Mouse (Mus musculus): ENCODE measurements around the gene Cntnap5b. TPM values are rescaled to one million over a fixed set of nuclear protein-coding genes. Genes with fewer than 3 reads are reported as not detected.
"Not testable (repeated sequence)": the region's sequence is repeated elsewhere in the genome, so short reads cannot be mapped to it uniquely, and the experiment has no call there.

The Cntnap5b gene
- polyA plus RNA-seq, 1 experiment from 2014 or later, result not detected

- WGBS, result 74% methylated on average over 2 of the region's 2 CpGs
- no peak for ATAC-seq
- no peaks in the 10 kb centered on the region for H3K4me1 ChIP-seq (replicated peaks; ENCODE audit: control insufficient read depth, insufficient read depth, low read length)
- H3K9ac ChIP-seq (ENCODE audit: low read depth, low read length), result no peak overlapping the region
- no peak for TF ChIP-seq CTCF (IDR thresholded peaks at IDR 0.05; ENCODE audit: low read depth)
- H3K4me3 ChIP-seq (ENCODE audit: low read depth, low read length), result no peak overlapping the region
- no peak overlapping the region for H3K4me2 ChIP-seq (replicated peaks; ENCODE audit: low read depth)
- H3K27ac ChIP-seq (ENCODE audit: low read depth, low read length), result no peak overlapping the region
- H3K9me3 ChIP-seq (ENCODE audit: control insufficient read depth), result no peaks in the 10 kb centered on the region
- no peaks in the 10 kb centered on the region for H3K27me3 ChIP-seq (replicated peaks; ENCODE audit: control insufficient read depth, insufficient read depth, low read length)
- no peaks in the 10 kb centered on the region for H3K36me3 ChIP-seq (ENCODE audit: control insufficient read depth, insufficient read depth)
These were observed 135.2 kb downstream of the Cntnap5b start for GRCm38 (mm10) chr1:99907774-99908173.

GRCm38 (mm10) chr1:99943515-99943914 is 170.9 kb downstream of the Cntnap5b start:
- no peak for ATAC-seq

DNA sequence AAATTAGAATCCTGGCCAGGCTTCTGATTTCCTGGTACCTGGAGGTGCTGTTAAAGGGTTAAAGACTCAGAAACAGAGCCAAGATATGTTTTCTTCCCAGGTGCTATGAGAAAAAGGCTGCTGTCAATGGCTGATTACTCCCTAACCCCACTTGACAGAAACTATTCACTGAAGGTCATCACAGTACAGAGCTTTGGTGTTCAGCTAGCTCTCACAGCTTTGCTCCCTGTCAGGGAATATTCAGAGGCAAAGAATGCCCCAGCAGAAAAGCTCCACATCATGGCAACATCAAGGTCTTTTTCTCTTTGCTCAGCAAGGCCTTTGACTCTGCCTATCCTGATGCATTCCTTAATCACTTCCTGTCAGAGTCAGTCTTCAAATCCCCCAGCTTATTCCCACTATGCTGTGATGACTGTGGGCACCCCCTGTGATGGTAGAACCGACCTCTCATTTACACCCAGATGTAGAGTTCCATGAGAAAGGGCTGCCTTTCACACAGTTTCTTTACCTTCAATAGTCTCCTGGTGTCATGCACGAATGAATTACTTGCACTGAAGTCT is 186.9 kb downstream of the Cntnap5b start:
- no peaks in the 10 kb centered on the region for H3K27me3 ChIP-seq (replicated peaks; ENCODE audit: control insufficient read depth, insufficient read depth, low read length)
- 37% methylated on average over 2 of the region's 2 CpGs for WGBS
- no peaks in the 10 kb centered on the region for H3K36me3 ChIP-seq (ENCODE audit: control insufficient read depth, insufficient read depth)
- no peak overlapping the region for H3K9ac ChIP-seq (ENCODE audit: low read depth, low read length)
- no peak for ATAC-seq
- TF ChIP-seq CTCF (IDR thresholded peaks at IDR 0.05; ENCODE audit: low read depth), result no peak
- H3K9me3 ChIP-seq (ENCODE audit: control insufficient read depth), result no peaks in the 10 kb centered on the region
- H3K27ac ChIP-seq (ENCODE audit: low read depth, low read length), result no peak overlapping the region
- H3K4me3 ChIP-seq (ENCODE audit: low read depth, low read length), result no peak overlapping the region
- no peaks in the 10 kb centered on the region for H3K4me1 ChIP-seq (replicated peaks; ENCODE audit: control insufficient read depth, insufficient read depth, low read length)
- H3K4me2 ChIP-seq (replicated peaks; ENCODE audit: low read depth), result no peak overlapping the region

More at GRCm38 (mm10) chr1:99943515-99943914, 170.9 kb downstream of the Cntnap5b start:
- H3K27me3 ChIP-seq (replicated peaks; ENCODE audit: control insufficient read depth, insufficient read depth, low read length), result no peaks in the 10 kb centered on the region
- H3K9me3 ChIP-seq (ENCODE audit: control insufficient read depth), result no peaks in the 10 kb centered on the region
- H3K9ac ChIP-seq (ENCODE audit: low read depth, low read length), result no peak overlapping the region
- H3K4me1 ChIP-seq (replicated peaks; ENCODE audit: control insufficient read depth, insufficient read depth, low read length), result no peaks in the 10 kb centered on the region
- TF ChIP-seq CTCF (IDR thresholded peaks at IDR 0.05; ENCODE audit: low read depth), result no peak
- no peak overlapping the region for H3K27ac ChIP-seq (ENCODE audit: low read depth, low read length)
- no peak overlapping the region for H3K4me3 ChIP-seq (ENCODE audit: low read depth, low read length)
- H3K4me2 ChIP-seq (replicated peaks; ENCODE audit: low read depth), result no peak overlapping the region
- no peaks in the 10 kb centered on the region for H3K36me3 ChIP-seq (ENCODE audit: control insufficient read depth, insufficient read depth)

DNA sequence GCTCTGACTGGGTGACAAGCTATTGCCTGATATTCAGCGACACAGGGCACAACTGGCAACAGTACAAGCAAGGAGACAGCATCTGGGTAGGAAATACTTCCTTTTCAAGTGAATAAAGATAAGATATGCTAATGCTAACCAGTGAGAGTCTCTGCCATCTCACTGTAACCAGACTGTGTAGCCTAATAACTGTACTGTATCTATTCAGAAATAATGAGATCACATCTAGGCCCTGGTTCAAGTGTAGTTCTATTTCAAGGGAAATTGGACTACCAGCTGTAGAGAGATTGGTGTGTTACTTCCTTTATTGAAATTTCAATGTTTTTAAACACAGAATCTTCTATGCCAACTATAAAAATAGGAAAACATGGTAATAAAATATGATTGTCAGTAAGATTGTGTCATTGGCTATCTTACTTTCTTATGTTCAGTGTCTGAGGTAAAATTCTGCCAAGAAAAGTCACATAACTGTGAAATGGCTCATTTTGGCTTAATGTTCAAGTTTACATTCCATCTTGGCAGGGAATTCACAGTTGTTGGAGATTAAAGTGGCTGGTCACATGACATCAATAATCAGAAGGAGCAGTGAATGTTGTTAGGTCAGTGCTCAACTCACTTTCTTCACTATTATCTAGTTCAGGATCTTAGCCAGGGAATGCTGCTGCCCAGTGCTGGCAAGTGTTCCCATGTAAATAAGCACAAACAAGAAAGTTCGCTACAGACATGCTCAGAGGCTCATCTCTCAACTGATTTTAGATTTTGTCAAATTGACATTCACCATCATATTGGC is 194.9 kb downstream of the Cntnap5b start:
- no peaks in the 10 kb centered on the region for H3K27me3 ChIP-seq (replicated peaks; ENCODE audit: control insufficient read depth, insufficient read depth, low read length)
- no peaks in the 10 kb centered on the region for H3K9me3 ChIP-seq (ENCODE audit: control insufficient read depth)
- H3K4me2 ChIP-seq (replicated peaks; ENCODE audit: low read depth), result no peak overlapping the region
- H3K9ac ChIP-seq (ENCODE audit: low read depth, low read length), result no peak overlapping the region
- no peaks in the 10 kb centered on the region for H3K4me1 ChIP-seq (replicated peaks; ENCODE audit: control insufficient read depth, insufficient read depth, low read length)
- TF ChIP-seq CTCF (IDR thresholded peaks at IDR 0.05; ENCODE audit: low read depth), result no peak
- ATAC-seq, result no peak
- no peak overlapping the region for H3K27ac ChIP-seq (ENCODE audit: low read depth, low read length)
- H3K4me3 ChIP-seq (ENCODE audit: low read depth, low read length), result no peak overlapping the region
- WGBS, result 83% methylated on average over 2 of the region's 2 CpGs
- no peaks in the 10 kb centered on the region for H3K36me3 ChIP-seq (ENCODE audit: control insufficient read depth, insufficient read depth)

DNA sequence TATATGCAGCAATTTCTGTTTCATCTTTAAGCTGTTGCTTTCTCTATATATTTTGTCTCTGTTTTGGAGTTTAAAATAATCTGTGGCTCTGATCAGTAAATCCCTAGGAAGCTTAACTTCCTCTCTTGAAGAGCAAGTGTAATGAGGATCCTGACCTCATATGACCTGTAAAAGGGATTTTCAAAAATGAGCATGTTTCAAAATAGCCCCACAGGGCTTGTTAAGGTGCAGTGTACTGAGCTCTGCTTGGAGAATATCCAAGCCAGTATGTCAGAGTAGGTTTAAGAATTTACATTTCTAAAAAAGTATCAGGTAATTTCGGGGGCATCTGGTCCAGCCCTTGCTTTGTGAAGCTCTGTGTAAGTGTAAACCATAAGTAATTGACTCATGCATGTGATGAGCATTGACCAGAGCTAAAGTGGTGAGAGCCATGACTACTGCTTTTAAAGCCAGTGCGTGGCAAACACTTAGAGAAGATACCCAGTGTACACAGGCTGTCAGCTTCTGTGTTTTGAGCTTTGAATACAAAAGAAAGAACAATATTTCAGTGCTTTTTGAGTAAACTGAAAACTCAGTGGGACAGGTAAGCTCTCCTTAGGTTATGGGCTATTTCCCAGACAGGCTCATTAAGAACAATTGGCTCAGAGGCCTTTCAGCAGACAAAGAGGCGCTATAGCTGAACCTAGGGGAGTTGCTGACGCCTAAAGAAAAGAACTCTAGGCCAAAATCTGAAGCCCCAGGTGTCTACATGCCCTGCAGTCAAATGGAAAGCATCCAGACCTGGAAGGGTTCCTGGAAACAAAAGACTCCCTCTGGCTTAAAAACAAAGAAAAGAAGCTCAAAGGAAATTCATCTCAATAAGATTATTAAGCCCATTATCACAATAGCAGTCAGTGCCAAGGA is 197.9 kb downstream of the Cntnap5b start:
- ATAC-seq, result no peak
- H3K9ac ChIP-seq (ENCODE audit: low read depth, low read length), result no peak overlapping the region
- no peaks in the 10 kb centered on the region for H3K4me1 ChIP-seq (replicated peaks; ENCODE audit: control insufficient read depth, insufficient read depth, low read length)
- no peak overlapping the region for H3K4me3 ChIP-seq (ENCODE audit: low read depth, low read length)
- H3K27me3 ChIP-seq (replicated peaks; ENCODE audit: control insufficient read depth, insufficient read depth, low read length), result no peaks in the 10 kb centered on the region
- TF ChIP-seq CTCF (IDR thresholded peaks at IDR 0.05; ENCODE audit: low read depth), result no peak
- no peaks in the 10 kb centered on the region for H3K36me3 ChIP-seq (ENCODE audit: control insufficient read depth, insufficient read depth)
- no peak overlapping the region for H3K27ac ChIP-seq (ENCODE audit: low read depth, low read length)
- 59% methylated on average over 4 of the region's 4 CpGs for WGBS
- H3K4me2 ChIP-seq (replicated peaks; ENCODE audit: low read depth), result no peak overlapping the region
- H3K9me3 ChIP-seq (ENCODE audit: control insufficient read depth), result no peaks in the 10 kb centered on the region

GRCm38 (mm10) chr1:100001226-100001625 is 228.7 kb downstream of the Cntnap5b start:
- WGBS, result 82% methylated on average over 4 of the region's 4 CpGs
- ATAC-seq; H3K36me3 ChIP-seq (ENCODE audit: control insufficient read depth, insufficient read depth): not testable (repeated sequence)

More at GRCm38 (mm10) chr1:100001226-100001625, 228.7 kb downstream of the Cntnap5b start:
- H3K27ac ChIP-seq (ENCODE audit: low read depth, low read length); H3K4me2 ChIP-seq (replicated peaks; ENCODE audit: low read depth); H3K4me3 ChIP-seq (ENCODE audit: low read depth, low read length); H3K27me3 ChIP-seq (replicated peaks; ENCODE audit: control insufficient read depth, insufficient read depth, low read length); H3K9ac ChIP-seq (ENCODE audit: low read depth, low read length); H3K9me3 ChIP-seq (ENCODE audit: control insufficient read depth); H3K4me1 ChIP-seq (replicated peaks; ENCODE audit: control insufficient read depth, insufficient read depth, low read length): not testable (repeated sequence)
